Mouse (Mus musculus) testis, adult 2 months (tissue): ENCODE measurements around the gene Dnajb4.

Experiments used
- CTCF ChIP-seq: fragments of 200-500 bp; IDR thresholded peaks from 2 replicates; pipeline ENCODE4 v1.5.1; 2012; ENCODE audit warnings: low read depth, mild to moderate bottlenecking, inconsistent platforms, low read length, moderate library complexity; ENCODE audit not compliant: control insufficient read depth, insufficient read depth, insufficient replicate concordance
- POLR2A ChIP-seq: fragments of 200-500 bp; IDR thresholded peaks from 2 replicates; pipeline ENCODE4 v1.6.1; 2012; ENCODE audit warnings: low read depth, mild to moderate bottlenecking, inconsistent platforms, low read length, moderate library complexity; ENCODE audit not compliant: control insufficient read depth

- TF ChIP-seq CTCF (no peak), POLR2A (no peak)
Observed at GRCm38 (mm10) chr3:152231333-152232100, 21.4 kb upstream of the Dnajb4 start.
